Mouse (Mus musculus): ENCODE measurements around the gene Vmn1r12. TPM values are rescaled to one million over a fixed set of nuclear protein-coding genes. Genes with fewer than 3 reads are reported as not detected.
"Not testable (repeated sequence)": the region's sequence is repeated elsewhere in the genome, so short reads cannot be mapped to it uniquely, and the experiment has no call there.

Gene Vmn1r12
- total RNA-seq (2014; fragmentation: Nextera tagmentation) (not detected in 2 replicates), total RNA-seq (2017) (not detected in 2 replicates)

DNA sequence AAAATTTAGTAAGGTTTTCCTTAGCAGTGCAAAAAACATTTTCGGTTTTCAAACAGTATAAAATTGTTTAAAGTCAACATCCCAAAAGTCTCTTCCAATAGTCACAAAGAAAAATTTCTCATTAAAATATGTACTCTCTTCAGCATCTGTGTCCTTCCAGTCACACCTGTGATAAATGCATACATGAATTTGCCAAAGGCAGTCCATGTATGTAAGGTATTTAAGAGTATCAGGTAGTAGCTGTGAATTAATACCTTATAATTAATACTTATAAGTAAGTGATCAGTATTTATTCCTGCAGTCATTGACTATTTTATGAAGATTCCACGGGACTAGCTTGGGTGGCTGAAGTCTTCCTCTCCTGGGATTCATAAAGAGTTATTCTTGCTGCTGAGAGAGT lies at the start of gene Vmn1r12:
Vmn1r12 (plus strand) TSS at position 301 of the 400 bp plus-strand sequence.
- ATAC-seq (replicated peaks; ENCODE audit: low FRiP score, low TSS enrichment, poor library complexity, severe bottlenecking) = no peak

DNA sequence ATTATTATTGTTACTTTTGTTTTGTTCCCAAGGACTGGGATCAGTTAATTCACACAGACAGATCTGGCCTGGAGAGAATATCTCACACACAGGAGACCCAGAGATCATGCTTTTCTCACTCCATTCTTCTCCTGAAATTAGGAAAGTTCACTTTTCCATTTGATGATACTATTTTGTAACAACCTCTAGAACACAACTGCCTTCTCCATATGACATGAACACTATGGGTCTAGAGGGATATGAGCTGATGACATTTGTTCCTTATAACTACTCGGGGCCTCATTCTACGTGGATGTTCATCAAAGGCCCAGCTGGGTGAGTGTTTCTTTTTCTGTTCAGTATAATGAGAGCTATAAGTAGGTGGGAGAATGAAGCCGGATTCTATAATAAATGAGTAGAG lies 47.6 kb upstream of the Vmn1r12 start, which contains the start of gene Vmn1r10:
Vmn1r10 (plus strand) TSS at position 301 of the 400 bp plus-strand sequence.
- no peak for ATAC-seq (replicated peaks; ENCODE audit: low FRiP score, low TSS enrichment, poor library complexity, severe bottlenecking)

DNA sequence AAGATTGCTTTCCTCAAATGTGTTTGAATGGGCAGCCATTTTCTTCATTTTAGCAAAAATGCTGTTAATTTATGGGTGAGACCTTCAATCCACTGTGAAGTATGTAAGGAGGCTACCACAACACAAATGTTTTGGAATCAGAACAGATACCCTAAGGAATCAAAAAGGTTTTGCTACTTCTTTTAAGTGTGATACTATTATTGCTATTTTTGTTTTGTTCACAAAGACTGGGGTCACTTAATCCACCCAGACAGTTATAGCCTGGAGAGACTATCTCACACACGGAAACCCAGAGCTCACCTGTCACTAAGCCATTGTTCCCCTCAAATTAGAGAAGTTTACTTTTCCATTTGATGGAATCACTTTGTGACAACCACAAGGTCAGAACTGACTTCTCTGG lies 23.6 kb upstream of the Vmn1r12 start, which contains the start of gene Vmn1r11:
Vmn1r11 (plus strand) TSS at position 301 of the 400 bp plus-strand sequence.
- ATAC-seq (replicated peaks; ENCODE audit: low FRiP score, low TSS enrichment, poor library complexity, severe bottlenecking) = no peak

DNA sequence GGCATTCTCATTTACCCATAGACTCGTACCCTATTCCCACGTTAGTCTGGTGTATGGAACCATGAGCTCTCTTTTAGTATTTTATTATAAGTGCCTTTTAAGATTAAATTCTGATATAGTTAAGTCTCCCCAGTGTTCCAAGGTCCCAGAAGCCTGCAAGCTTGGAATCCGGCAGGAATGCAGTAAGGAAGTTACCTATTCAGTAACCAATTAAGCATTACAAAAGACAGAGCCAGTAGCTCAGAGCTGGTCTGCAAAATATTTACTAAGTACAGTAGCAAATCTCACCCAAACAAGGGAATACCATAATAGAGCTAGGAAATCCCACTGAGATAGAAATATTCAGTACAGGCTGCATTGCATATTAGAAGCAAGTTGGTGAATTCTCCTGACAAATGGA lies 33.3 kb downstream of the Vmn1r12 start:
- ATAC-seq (replicated peaks; ENCODE audit: low FRiP score, low TSS enrichment, poor library complexity, severe bottlenecking) = not testable (repeated sequence)

DNA sequence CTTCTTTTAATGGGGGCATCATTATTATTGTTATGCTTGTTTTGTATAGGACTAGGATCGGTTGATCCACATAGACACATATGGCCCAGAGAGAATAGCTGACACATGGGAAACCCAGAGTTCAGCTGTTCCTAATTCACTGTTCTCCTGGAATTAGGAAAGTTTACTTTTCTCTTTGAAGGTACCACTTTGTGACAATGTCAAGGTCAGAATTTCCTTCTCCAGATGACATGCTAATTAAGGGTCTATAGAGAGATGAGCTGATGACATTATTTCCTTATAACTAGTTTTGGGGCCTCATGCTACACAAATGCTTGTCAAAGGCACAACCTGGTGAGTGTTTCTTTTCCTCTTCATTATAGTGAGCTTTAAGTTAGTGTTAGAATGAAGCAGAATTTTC lies 46.3 kb downstream of the Vmn1r12 start, which contains the start of gene Vmn1r13:
Vmn1r13 (plus strand) TSS at position 301 of the 400 bp plus-strand sequence.
- ATAC-seq (replicated peaks; ENCODE audit: low FRiP score, low TSS enrichment, poor library complexity, severe bottlenecking) = not testable (repeated sequence)

Other genes starting within 250 kb of the Vmn1r12 start
- 86.6 and 123 TPM in 2 replicates for gene Nt5c3, start 233.0 kb upstream of the Vmn1r12 start, total RNA-seq (2014; fragmentation: Nextera tagmentation)
- 83.5 and 116 TPM in 2 replicates for gene Nt5c3, start 233.0 kb upstream of the Vmn1r12 start, total RNA-seq (2017)
- not detected in 2 replicates for gene Vmn1r4, start 232.9 kb upstream of the Vmn1r12 start, total RNA-seq (2014; fragmentation: Nextera tagmentation)
- 0.42 TPM in 1 of 2 replicates, not detected in the other for gene Vmn1r4, start 232.9 kb upstream of the Vmn1r12 start, total RNA-seq (2017)
- not detected in 2 replicates for gene Vmn1r5, start 186.6 kb upstream of the Vmn1r12 start, total RNA-seq (2014; fragmentation: Nextera tagmentation)
- not detected in 2 replicates for gene Vmn1r5, start 186.6 kb upstream of the Vmn1r12 start, total RNA-seq (2017)
- not detected in 2 replicates for gene Vmn1r6, start 159.7 kb upstream of the Vmn1r12 start, total RNA-seq (2014; fragmentation: Nextera tagmentation)
- not detected in 2 replicates for gene Vmn1r6, start 159.7 kb upstream of the Vmn1r12 start, total RNA-seq (2017)
- gene Vmn1r7, start 131.6 kb upstream of the Vmn1r12 start, total RNA-seq (2014; fragmentation: Nextera tagmentation) = not detected in 2 replicates
- gene Vmn1r7, start 131.6 kb upstream of the Vmn1r12 start, total RNA-seq (2017) = not detected in 2 replicates
- not detected in 2 replicates for gene Vmn1r8, start 124.6 kb upstream of the Vmn1r12 start, total RNA-seq (2014; fragmentation: Nextera tagmentation)
- gene Vmn1r8, start 124.6 kb upstream of the Vmn1r12 start, total RNA-seq (2017) = not detected in 2 replicates
- gene Vmn1r9, start 90.1 kb upstream of the Vmn1r12 start, total RNA-seq (2014; fragmentation: Nextera tagmentation) = not detected in 2 replicates
- not detected in 2 replicates for gene Vmn1r9, start 90.1 kb upstream of the Vmn1r12 start, total RNA-seq (2017)
- not detected in 2 replicates for gene Vmn1r10, start 47.5 kb upstream of the Vmn1r12 start, total RNA-seq (2014; fragmentation: Nextera tagmentation)
- gene Vmn1r10, start 47.5 kb upstream of the Vmn1r12 start, total RNA-seq (2017) = not detected in 2 replicates
- gene Vmn1r11, start 23.5 kb upstream of the Vmn1r12 start, total RNA-seq (2014; fragmentation: Nextera tagmentation) = not detected in 2 replicates
- not detected in 2 replicates for gene Vmn1r11, start 23.5 kb upstream of the Vmn1r12 start, total RNA-seq (2017)
- not detected in 2 replicates for gene Vmn1r13, start 46.4 kb downstream of the Vmn1r12 start, total RNA-seq (2014; fragmentation: Nextera tagmentation)
- not detected in 2 replicates for gene Vmn1r13, start 46.4 kb downstream of the Vmn1r12 start, total RNA-seq (2017)
- gene Vmn1r14, start 74.8 kb downstream of the Vmn1r12 start, total RNA-seq (2014; fragmentation: Nextera tagmentation) = not detected in 2 replicates
- not detected in 2 replicates for gene Vmn1r14, start 74.8 kb downstream of the Vmn1r12 start, total RNA-seq (2017)
- not detected in 2 replicates for gene Vmn1r15, start 101.0 kb downstream of the Vmn1r12 start, total RNA-seq (2014; fragmentation: Nextera tagmentation)
- not detected in 2 replicates for gene Vmn1r15, start 101.0 kb downstream of the Vmn1r12 start, total RNA-seq (2017)
- not detected in 2 replicates for gene Vmn1r16, start 172.6 kb downstream of the Vmn1r12 start, total RNA-seq (2014; fragmentation: Nextera tagmentation)
- gene Vmn1r16, start 172.6 kb downstream of the Vmn1r12 start, total RNA-seq (2017) = not detected in 2 replicates
- not detected in 2 replicates for gene Vmn1r17, start 206.8 kb downstream of the Vmn1r12 start, total RNA-seq (2014; fragmentation: Nextera tagmentation)
- gene Vmn1r17, start 206.8 kb downstream of the Vmn1r12 start, total RNA-seq (2017) = not detected in 2 replicates
- not detected in 2 replicates for gene Vmn1r18, start 238.9 kb downstream of the Vmn1r12 start, total RNA-seq (2014; fragmentation: Nextera tagmentation)
- gene Vmn1r18, start 238.9 kb downstream of the Vmn1r12 start, total RNA-seq (2017) = not detected in 2 replicates
- gene Vmn1r19, start 246.9 kb downstream of the Vmn1r12 start, total RNA-seq (2014; fragmentation: Nextera tagmentation) = not detected in 2 replicates
- not detected in 2 replicates for gene Vmn1r19, start 246.9 kb downstream of the Vmn1r12 start, total RNA-seq (2017)

All from megakaryocyte-erythroid progenitor cell, adult 5-6 weeks (primary cell).